Mouse (Mus musculus): ENCODE measurements around the gene Ribc2. TPM values are rescaled to one million over a fixed set of nuclear protein-coding genes. Genes with fewer than 3 reads are reported as not detected.

The Ribc2 gene
- polyA plus RNA-seq (2012; ENCODE audit: insufficient read depth, insufficient read length, missing spikeins), result not detected in 2 replicates

GRCm38 (mm10) chr15:85131275-85132192 is at the start of gene Ribc2, which contains the start of gene Smc1b:
Gene Ribc2 (plus strand): TSS chr15:85132078.
Gene Smc1b (minus strand): TSS chr15:85131964.
- TF ChIP-seq POLR2A (IDR thresholded peaks at IDR 0.05; ENCODE audit: borderline replicate concordance, low read depth, low read length) (no peak), CTCF (IDR thresholded peaks at IDR 0.05; ENCODE audit: low read depth, low read length) (no peak)
- Histone ChIP-seq H3K4me3 (ENCODE audit: insufficient read depth, low read length) (peak within 1 kb of the TSS; percentile 28), H3K4me1 (ENCODE audit: control insufficient read depth, insufficient read depth, low read length) (peaks cover 8% of the 10 kb centered on the region), H3K27ac (ENCODE audit: insufficient read depth, low read depth, low read length) (no peak within 1 kb of the TSS)

GRCm38 (mm10) chr15:85085641-85086040 is 46.2 kb upstream of the Ribc2 start:
- peaks cover 6% of the 10 kb centered on the region for H3K4me1 ChIP-seq (ENCODE audit: control insufficient read depth, insufficient read depth, low read length)
- H3K27ac ChIP-seq (ENCODE audit: insufficient read depth, low read depth, low read length), result no peak overlapping the region
- H3K4me3 ChIP-seq (ENCODE audit: insufficient read depth, low read length), result no peak overlapping the region
- TF ChIP-seq POLR2A (IDR thresholded peaks at IDR 0.05; ENCODE audit: borderline replicate concordance, low read depth, low read length) (no peak), CTCF (IDR thresholded peaks at IDR 0.05; ENCODE audit: low read depth, low read length) (no peak)

GRCm38 (mm10) chr15:85132193-85132520 is 279 bp downstream of the Ribc2 start:
- TF ChIP-seq CTCF (IDR thresholded peaks at IDR 0.05; ENCODE audit: low read depth, low read length) (no peak), POLR2A (IDR thresholded peaks at IDR 0.05; ENCODE audit: borderline replicate concordance, low read depth, low read length) (no peak)
- Histone ChIP-seq H3K4me1 (ENCODE audit: control insufficient read depth, insufficient read depth, low read length) (peaks cover 8% of the 10 kb centered on the region), H3K4me3 (ENCODE audit: insufficient read depth, low read length) (peak overlapping the region; percentile 28), H3K27ac (ENCODE audit: insufficient read depth, low read depth, low read length) (no peak overlapping the region)

- no peak overlapping the region for H3K27ac ChIP-seq (ENCODE audit: insufficient read depth, low read depth, low read length)
- H3K4me1 ChIP-seq (ENCODE audit: control insufficient read depth, insufficient read depth, low read length), result peaks cover 8% of the 10 kb centered on the region
- H3K4me3 ChIP-seq (ENCODE audit: insufficient read depth, low read length), result no peak overlapping the region
- TF ChIP-seq CTCF (IDR thresholded peaks at IDR 0.05; ENCODE audit: low read depth, low read length), result no peak
- no peak for TF ChIP-seq POLR2A (IDR thresholded peaks at IDR 0.05; ENCODE audit: borderline replicate concordance, low read depth, low read length)
Measured at GRCm38 (mm10) chr15:85135143-85135542, 3.3 kb downstream of the Ribc2 start.

GRCm38 (mm10) chr15:85141290-85141689 is 9.4 kb downstream of the Ribc2 start:
- TF ChIP-seq POLR2A (IDR thresholded peaks at IDR 0.05; ENCODE audit: borderline replicate concordance, low read depth, low read length) (no peak), CTCF (IDR thresholded peaks at IDR 0.05; ENCODE audit: low read depth, low read length) (no peak)
- no peak overlapping the region for H3K4me3 ChIP-seq (ENCODE audit: insufficient read depth, low read length)
- H3K27ac ChIP-seq (ENCODE audit: insufficient read depth, low read depth, low read length), result no peak overlapping the region
- H3K4me1 ChIP-seq (ENCODE audit: control insufficient read depth, insufficient read depth, low read length), result no peaks in the 10 kb centered on the region

- Histone ChIP-seq H3K4me1 (ENCODE audit: control insufficient read depth, insufficient read depth, low read length) (no peaks in the 10 kb centered on the region), H3K27ac (ENCODE audit: insufficient read depth, low read depth, low read length) (no peak overlapping the region), H3K4me3 (ENCODE audit: insufficient read depth, low read length) (no peak overlapping the region)
- TF ChIP-seq CTCF (IDR thresholded peaks at IDR 0.05; ENCODE audit: low read depth, low read length) (no peak), POLR2A (IDR thresholded peaks at IDR 0.05; ENCODE audit: borderline replicate concordance, low read depth, low read length) (no peak)
Measured at GRCm38 (mm10) chr15:85142441-85142840, 10.6 kb downstream of the Ribc2 start.

GRCm38 (mm10) chr15:85143161-85143560 is 11.3 kb downstream of the Ribc2 start:
- TF ChIP-seq POLR2A (IDR thresholded peaks at IDR 0.05; ENCODE audit: borderline replicate concordance, low read depth, low read length) (no peak), CTCF (IDR thresholded peaks at IDR 0.05; ENCODE audit: low read depth, low read length) (no peak)
- no peaks in the 10 kb centered on the region for H3K4me1 ChIP-seq (ENCODE audit: control insufficient read depth, insufficient read depth, low read length)
- H3K27ac ChIP-seq (ENCODE audit: insufficient read depth, low read depth, low read length), result no peak overlapping the region
- H3K4me3 ChIP-seq (ENCODE audit: insufficient read depth, low read length), result no peak overlapping the region

GRCm38 (mm10) chr15:85143747-85144146 is 11.9 kb downstream of the Ribc2 start:
- Histone ChIP-seq H3K4me1 (ENCODE audit: control insufficient read depth, insufficient read depth, low read length) (no peaks in the 10 kb centered on the region), H3K27ac (ENCODE audit: insufficient read depth, low read depth, low read length) (no peak overlapping the region), H3K4me3 (ENCODE audit: insufficient read depth, low read length) (no peak overlapping the region)
- no peak for TF ChIP-seq POLR2A (IDR thresholded peaks at IDR 0.05; ENCODE audit: borderline replicate concordance, low read depth, low read length)
- no peak for TF ChIP-seq CTCF (IDR thresholded peaks at IDR 0.05; ENCODE audit: low read depth, low read length)

- H3K4me3 ChIP-seq (ENCODE audit: insufficient read depth, low read length), result no peak overlapping the region
- no peak overlapping the region for H3K27ac ChIP-seq (ENCODE audit: insufficient read depth, low read depth, low read length)
- no peaks in the 10 kb centered on the region for H3K4me1 ChIP-seq (ENCODE audit: control insufficient read depth, insufficient read depth, low read length)
- no peak for TF ChIP-seq CTCF (IDR thresholded peaks at IDR 0.05; ENCODE audit: low read depth, low read length)
- TF ChIP-seq POLR2A (IDR thresholded peaks at IDR 0.05; ENCODE audit: borderline replicate concordance, low read depth, low read length), result no peak
Measured at GRCm38 (mm10) chr15:85144249-85144648, 12.4 kb downstream of the Ribc2 start.

GRCm38 (mm10) chr15:85151433-85151918 is 19.6 kb downstream of the Ribc2 start:
- Histone ChIP-seq H3K4me1 (ENCODE audit: control insufficient read depth, insufficient read depth, low read length) (no peaks in the 10 kb centered on the region), H3K27ac (ENCODE audit: insufficient read depth, low read depth, low read length) (no peak overlapping the region), H3K4me3 (ENCODE audit: insufficient read depth, low read length) (no peak overlapping the region)
- TF ChIP-seq POLR2A (IDR thresholded peaks at IDR 0.05; ENCODE audit: borderline replicate concordance, low read depth, low read length), result no peak
- TF ChIP-seq CTCF (IDR thresholded peaks at IDR 0.05; ENCODE audit: low read depth, low read length), result peak; percentile 78

Data from bone marrow macrophage, adult 2 months (primary cell).